Mouse (Mus musculus): Measurements from ENCODE around the gene Sumo2. TPM values are rescaled to one million over a fixed set of nuclear protein-coding genes. Genes with fewer than 3 reads are reported as not detected.

Gene Sumo2
- polyA plus RNA-seq (2014; fragmentation: Nextera tagmentation; extraction: Ambion mirVana): 1,384 and 1,509 TPM in 2 replicates

- H3K9me3 ChIP-seq (ENCODE audit: control insufficient read depth, low read length): no peaks in the 10 kb centered on the region
- H3K36me3 ChIP-seq (ENCODE audit: control insufficient read depth, insufficient read depth, low read length): peaks cover 12% of the 10 kb centered on the region; the same call in 1 of the 2 replicates
- H3K4me2 ChIP-seq (ENCODE audit: low read depth, low read length, severe bottlenecking): peak within 1 kb of the TSS; percentile 79
- H3K9ac ChIP-seq (ENCODE audit: low read length): peak within 1 kb of the TSS; percentile 99
- peak within 1 kb of the TSS; percentile 99 for H3K27ac ChIP-seq (ENCODE audit: low read depth, low read length)
- no peaks in the 10 kb centered on the region for H3K27me3 ChIP-seq (ENCODE audit: control insufficient read depth, insufficient read depth, low read length)
- WGBS: 1% methylated on average over 56 of the region's 70 CpGs
- H3K4me3 ChIP-seq (ENCODE audit: low read depth, low read length): peak within 1 kb of the TSS; percentile 96
- ATAC-seq (replicated peaks; ENCODE audit: low FRiP score): peak; percentile 88
- no peaks in the 10 kb centered on the region for H3K4me1 ChIP-seq (replicated peaks; ENCODE audit: control insufficient read depth, insufficient read depth, low read length)
- DNase-seq (ENCODE audit: low spot score): peak; percentile 100
Measured at GRCm38 (mm10) chr11:115536038-115536681, at the start of gene Sumo2. Sumo2 (minus strand) TSS chr11:115536276.

GRCm38 (mm10) chr11:115585573-115586100, 49.6 kb upstream of the Sumo2 start:
- no peak overlapping the region for H3K27ac ChIP-seq (ENCODE audit: low read depth, low read length)
- no peak for ATAC-seq (replicated peaks; ENCODE audit: low FRiP score)

GRCm38 (mm10) chr11:115584376-115585073, 48.4 kb upstream of the Sumo2 start:
- no peaks in the 10 kb centered on the region for H3K4me1 ChIP-seq (replicated peaks; ENCODE audit: control insufficient read depth, insufficient read depth, low read length)
- ATAC-seq (replicated peaks; ENCODE audit: low FRiP score): no peak
- no peak overlapping the region for H3K4me3 ChIP-seq (ENCODE audit: low read depth, low read length)
- H3K36me3 ChIP-seq (ENCODE audit: control insufficient read depth, insufficient read depth, low read length): peaks cover 27% of the 10 kb centered on the region
- no peak overlapping the region for H3K9ac ChIP-seq (ENCODE audit: low read length)
- H3K4me2 ChIP-seq (ENCODE audit: low read depth, low read length, severe bottlenecking): no peak overlapping the region
- H3K9me3 ChIP-seq (ENCODE audit: control insufficient read depth, low read length): no peaks in the 10 kb centered on the region
- DNase-seq (ENCODE audit: low spot score): no peak
- H3K27me3 ChIP-seq (ENCODE audit: control insufficient read depth, insufficient read depth, low read length): no peaks in the 10 kb centered on the region
- no peak overlapping the region for H3K27ac ChIP-seq (ENCODE audit: low read depth, low read length)
- 88% methylated on average over 10 of the region's 10 CpGs for WGBS

More at GRCm38 (mm10) chr11:115585573-115586100, 49.6 kb upstream of the Sumo2 start:
- no peak overlapping the region for H3K4me2 ChIP-seq (ENCODE audit: low read depth, low read length, severe bottlenecking)
- no peaks in the 10 kb centered on the region for H3K9me3 ChIP-seq (ENCODE audit: control insufficient read depth, low read length)
- WGBS: 90% methylated on average over 7 of the region's 7 CpGs
- H3K4me1 ChIP-seq (replicated peaks; ENCODE audit: control insufficient read depth, insufficient read depth, low read length): no peaks in the 10 kb centered on the region
- H3K9ac ChIP-seq (ENCODE audit: low read length): no peak overlapping the region
- no peaks in the 10 kb centered on the region for H3K27me3 ChIP-seq (ENCODE audit: control insufficient read depth, insufficient read depth, low read length)
- H3K36me3 ChIP-seq (ENCODE audit: control insufficient read depth, insufficient read depth, low read length): peaks cover 34% of the 10 kb centered on the region
- H3K4me3 ChIP-seq (ENCODE audit: low read depth, low read length): no peak overlapping the region
- no peak for DNase-seq (ENCODE audit: low spot score)

- H3K36me3 ChIP-seq (ENCODE audit: control insufficient read depth, insufficient read depth, low read length): peaks cover 22% of the 10 kb centered on the region
- ATAC-seq (replicated peaks; ENCODE audit: low FRiP score) (no peak), DNase-seq (ENCODE audit: low spot score) (no peak)
- H3K4me2 ChIP-seq (ENCODE audit: low read depth, low read length, severe bottlenecking): no peak overlapping the region
- WGBS: 90% methylated on average over 10 of the region's 10 CpGs
- no peak overlapping the region for H3K27ac ChIP-seq (ENCODE audit: low read depth, low read length)
- H3K4me3 ChIP-seq (ENCODE audit: low read depth, low read length): no peak overlapping the region
- no peaks in the 10 kb centered on the region for H3K4me1 ChIP-seq (replicated peaks; ENCODE audit: control insufficient read depth, insufficient read depth, low read length)
- no peaks in the 10 kb centered on the region for H3K27me3 ChIP-seq (ENCODE audit: control insufficient read depth, insufficient read depth, low read length)
- no peak overlapping the region for H3K9ac ChIP-seq (ENCODE audit: low read length)
- H3K9me3 ChIP-seq (ENCODE audit: control insufficient read depth, low read length): no peaks in the 10 kb centered on the region
Measured at GRCm38 (mm10) chr11:115582913-115583606, 47.0 kb upstream of the Sumo2 start.

GRCm38 (mm10) chr11:115579080-115579479, 43.0 kb upstream of the Sumo2 start:
- no peaks in the 10 kb centered on the region for H3K27me3 ChIP-seq (ENCODE audit: control insufficient read depth, insufficient read depth, low read length)
- DNase-seq (ENCODE audit: low spot score): no peak
- H3K4me1 ChIP-seq (replicated peaks; ENCODE audit: control insufficient read depth, insufficient read depth, low read length): no peaks in the 10 kb centered on the region
- no peak overlapping the region for H3K9ac ChIP-seq (ENCODE audit: low read length)
- no peaks in the 10 kb centered on the region for H3K9me3 ChIP-seq (ENCODE audit: control insufficient read depth, low read length)
- no peak overlapping the region for H3K4me2 ChIP-seq (ENCODE audit: low read depth, low read length, severe bottlenecking)
- no peak overlapping the region for H3K27ac ChIP-seq (ENCODE audit: low read depth, low read length)
- H3K36me3 ChIP-seq (ENCODE audit: control insufficient read depth, insufficient read depth, low read length): peaks cover 8% of the 10 kb centered on the region
- H3K4me3 ChIP-seq (ENCODE audit: low read depth, low read length): no peak overlapping the region
- ATAC-seq (replicated peaks; ENCODE audit: low FRiP score): no peak

GRCm38 (mm10) chr11:115564961-115565360, 28.9 kb upstream of the Sumo2 start:
- peak overlapping the region; percentile 52 for H3K4me2 ChIP-seq (ENCODE audit: low read depth, low read length, severe bottlenecking)
- WGBS: 20% methylated on average over 7 of the region's 7 CpGs
- H3K4me1 ChIP-seq (replicated peaks; ENCODE audit: control insufficient read depth, insufficient read depth, low read length): peaks cover 4% of the 10 kb centered on the region; the same call in 1 of the 2 replicates
- peaks cover 6% of the 10 kb centered on the region; the same call in 1 of the 2 replicates for H3K36me3 ChIP-seq (ENCODE audit: control insufficient read depth, insufficient read depth, low read length)
- DNase-seq (ENCODE audit: low spot score): peak; percentile 45
- no peak for ATAC-seq (replicated peaks; ENCODE audit: low FRiP score)
- H3K9ac ChIP-seq (ENCODE audit: low read length): peak overlapping the region; percentile 81
- no peaks in the 10 kb centered on the region for H3K9me3 ChIP-seq (ENCODE audit: control insufficient read depth, low read length)
- no peaks in the 10 kb centered on the region for H3K27me3 ChIP-seq (ENCODE audit: control insufficient read depth, insufficient read depth, low read length)
- H3K27ac ChIP-seq (ENCODE audit: low read depth, low read length): no peak overlapping the region
- H3K4me3 ChIP-seq (ENCODE audit: low read depth, low read length): peak overlapping the region; percentile 72

- H3K4me1 ChIP-seq (replicated peaks; ENCODE audit: control insufficient read depth, insufficient read depth, low read length): peaks cover 4% of the 10 kb centered on the region; the same call in 1 of the 2 replicates
- ATAC-seq (replicated peaks; ENCODE audit: low FRiP score) (peak; percentile 92), DNase-seq (ENCODE audit: low spot score) (peak; percentile 99)
- WGBS: under 1% methylated on average over 42 of the region's 42 CpGs
- peak within 1 kb of the TSS; percentile 72 for H3K4me3 ChIP-seq (ENCODE audit: low read depth, low read length)
- H3K9ac ChIP-seq (ENCODE audit: low read length): peak within 1 kb of the TSS; percentile 81
- no peaks in the 10 kb centered on the region for H3K9me3 ChIP-seq (ENCODE audit: control insufficient read depth, low read length)
- H3K27me3 ChIP-seq (ENCODE audit: control insufficient read depth, insufficient read depth, low read length): no peaks in the 10 kb centered on the region
- no peaks in the 10 kb centered on the region; the same call in 1 of the 2 replicates for H3K36me3 ChIP-seq (ENCODE audit: control insufficient read depth, insufficient read depth, low read length)
- H3K4me2 ChIP-seq (ENCODE audit: low read depth, low read length, severe bottlenecking): peak within 1 kb of the TSS; percentile 52
- peak within 1 kb of the TSS; percentile 77 for H3K27ac ChIP-seq (ENCODE audit: low read depth, low read length)
Measured at GRCm38 (mm10) chr11:115564064-115564809, 28.2 kb upstream of the Sumo2 start, which contains the start of gene Nup85. Nup85 (plus strand) TSS chr11:115564434.

- peak overlapping the region; percentile 52 for H3K4me2 ChIP-seq (ENCODE audit: low read depth, low read length, severe bottlenecking)
- H3K9me3 ChIP-seq (ENCODE audit: control insufficient read depth, low read length): no peaks in the 10 kb centered on the region
- peaks cover 4% of the 10 kb centered on the region; the same call in 1 of the 2 replicates for H3K4me1 ChIP-seq (replicated peaks; ENCODE audit: control insufficient read depth, insufficient read depth, low read length)
- ATAC-seq (replicated peaks; ENCODE audit: low FRiP score) (no peak), DNase-seq (ENCODE audit: low spot score) (no peak)
- peak overlapping the region; percentile 72 for H3K4me3 ChIP-seq (ENCODE audit: low read depth, low read length)
- no peaks in the 10 kb centered on the region for H3K27me3 ChIP-seq (ENCODE audit: control insufficient read depth, insufficient read depth, low read length)
- H3K36me3 ChIP-seq (ENCODE audit: control insufficient read depth, insufficient read depth, low read length): no peaks in the 10 kb centered on the region; the same call in 1 of the 2 replicates
- peak overlapping the region; percentile 81 for H3K9ac ChIP-seq (ENCODE audit: low read length)
- peak overlapping the region; percentile 77; the same call in 1 of the 2 replicates for H3K27ac ChIP-seq (ENCODE audit: low read depth, low read length)
- whole genome bisulfite sequencing: 52% methylated on average over 4 of the region's 4 CpGs
Measured at GRCm38 (mm10) chr11:115563406-115563805, 27.3 kb upstream of the Sumo2 start.
